Mouse (Mus musculus) midbrain, embryonic 16.5 days (tissue): ENCODE measurements at regions not wholly inside any gene's neighbourhood (a gene's known extent, or its start where the extent isn't known, plus 50 kb on each side); places are given as distances from the start of the nearest gene placed in this dataset.

Experiments
- ATAC-seq: fragments of 200-750 bp; cut with Nextera tagmentation; 2 replicates; pipeline ENCODE4 v1.8.0; 2017; ENCODE audit warnings: moderate TSS enrichment
- H3K27ac ChIP-seq: fragments of 300-500 bp; sonication (generic); 2 replicates; pipeline ENCODE4 v1.5.1; 2014; ENCODE audit warnings: mild to moderate bottlenecking, low read length, mixed read lengths
- H3K27me3 ChIP-seq: fragments of 300-500 bp; sonication (generic); 2 replicates; pipeline ENCODE4 v1.6.1; 2014; ENCODE audit warnings: low read depth, low read length, mixed read lengths; ENCODE audit not compliant: control insufficient read depth, insufficient read depth
- H3K36me3 ChIP-seq: fragments of 300-500 bp; sonication (generic); 2 replicates; pipeline ENCODE4 v1.6.1; 2014; ENCODE audit warnings: mild to moderate bottlenecking, low read length, moderate library complexity, mixed read lengths; ENCODE audit not compliant: control insufficient read depth, insufficient read depth
- H3K4me1 ChIP-seq: fragments of 300-500 bp; sonication (generic); 2 replicates; pipeline ENCODE4 v1.6.1; 2014; ENCODE audit warnings: mild to moderate bottlenecking, low read length, mixed read lengths; ENCODE audit not compliant: control insufficient read depth, insufficient read depth
- H3K4me2 ChIP-seq: fragments of 300-500 bp; sonication (generic); 2 replicates; pipeline ENCODE4 v1.6.1; 2014; ENCODE audit warnings: mild to moderate bottlenecking, low read length, mixed read lengths
- H3K4me3 ChIP-seq: fragments of 300-500 bp; sonication (generic); 2 replicates; pipeline ENCODE4 v1.5.1; 2014; ENCODE audit warnings: low read depth, mild to moderate bottlenecking, low read length, moderate library complexity, mixed read lengths
- H3K9ac ChIP-seq: fragments of 300-500 bp; sonication (generic); 2 replicates; pipeline ENCODE4 v1.6.1; 2014; ENCODE audit warnings: low read depth, low read length, mixed read lengths
- H3K9me3 ChIP-seq: fragments of 300-500 bp; sonication (generic); replicated peaks from 2 replicates; pipeline ENCODE4 v1.6.1; 2014; ENCODE audit warnings: mild to moderate bottlenecking, low read length, mixed read lengths; ENCODE audit not compliant: control insufficient read depth, poor library complexity, severe bottlenecking
- WGBS: fragments of 180-500 bp; shearing (Covaris S2); extraction: QIAGEN DNeasy Blood & Tissue Kit; methylation state at CpG from one replicate; pipeline ENCODE4 v1.1.7; 2014; 5-methylcytosine and 5-hydroxymethylcytosine counted together

GRCm38 (mm10) chr10:104455549-104456351 is 261.9 kb downstream of the Gm4340 start:
- 40% methylated on average over 14 of the region's 14 CpGs for WGBS
- Histone ChIP-seq H3K36me3 (no peaks in the 10 kb centered on the region), H3K9ac (peak overlapping the region; percentile 43; the same call in 1 of the 2 replicates), H3K9me3 (no peaks in the 10 kb centered on the region), H3K27ac (0 out of 2 replicates have a peak overlapping the region, but pooled peaks have one; percentile 9), H3K4me1 (0 out of 2 replicates have a peak, but pooled peaks cover 4% of the 10 kb centered on the region), H3K4me2 (peak overlapping the region; percentile 49), H3K4me3 (peak overlapping the region; percentile 29), H3K27me3 (no peaks in the 10 kb centered on the region)
- peak; percentile 64 for ATAC-seq

DNA sequence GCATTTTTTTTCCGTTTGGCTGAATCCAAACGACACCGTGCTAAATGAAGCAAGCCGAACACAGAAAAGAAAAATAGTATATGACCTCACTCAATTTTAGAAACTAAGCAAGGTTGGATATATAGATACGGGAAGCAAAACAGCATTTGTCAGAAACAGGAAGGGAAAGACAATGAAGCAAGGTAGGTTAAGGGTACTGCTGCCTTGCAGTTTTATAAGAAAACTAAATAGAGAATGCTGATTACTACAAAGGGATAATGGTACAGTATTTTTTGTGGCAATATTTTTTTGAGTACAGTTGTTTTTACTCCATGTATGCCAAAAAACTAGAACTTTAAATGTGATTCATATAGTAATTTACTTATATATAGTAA is 262.5 kb downstream of the Gm4340 start:
- Histone ChIP-seq H3K9me3 (no peaks in the 10 kb centered on the region), H3K9ac (peak overlapping the region; percentile 43; the same call in 1 of the 2 replicates), H3K36me3 (no peaks in the 10 kb centered on the region), H3K27ac (no peak overlapping the region), H3K27me3 (no peaks in the 10 kb centered on the region), H3K4me3 (peak overlapping the region; percentile 29), H3K4me2 (peak overlapping the region; percentile 49), H3K4me1 (0 out of 2 replicates have a peak, but pooled peaks cover 4% of the 10 kb centered on the region)
- ATAC-seq: 0 out of 2 replicates have a peak, but pooled peaks have one; percentile 14
- 29% methylated on average over 5 of the region's 5 CpGs for WGBS

DNA sequence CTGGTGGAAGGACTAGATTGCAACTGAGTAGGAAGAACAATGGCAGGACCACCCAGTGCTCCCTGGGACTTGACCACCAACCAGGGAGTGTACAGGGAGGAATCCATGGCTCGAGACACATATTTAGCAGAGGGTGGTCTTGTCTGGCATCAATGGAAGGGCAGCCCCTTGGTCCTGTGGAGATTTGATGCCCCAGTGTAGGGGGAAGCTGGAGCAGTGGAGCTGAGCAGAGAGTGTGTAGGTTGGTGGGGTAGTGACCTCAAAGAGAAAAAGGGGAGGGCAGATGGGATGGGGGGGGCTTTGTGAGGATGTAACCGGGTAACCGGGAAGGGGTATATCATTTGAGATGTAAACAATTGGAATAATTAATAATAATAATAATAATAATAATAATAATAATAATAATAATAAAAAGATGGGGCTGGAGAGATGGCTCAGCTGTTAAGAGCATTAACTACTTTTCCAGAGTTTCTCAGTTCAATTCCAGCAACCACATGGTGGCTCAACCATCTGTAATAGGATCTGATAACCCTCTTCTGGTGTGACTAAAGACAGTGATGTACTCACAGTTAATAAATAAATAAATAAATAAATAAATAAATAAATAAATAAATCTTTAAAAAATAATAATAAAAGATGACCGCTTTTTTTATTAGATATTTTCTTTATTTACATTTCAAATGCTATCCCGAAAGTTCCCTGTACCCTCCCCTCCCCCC is 292.5 kb downstream of the Gm4340 start:
- no peaks in the 10 kb centered on the region for H3K27me3 ChIP-seq
- H3K9ac ChIP-seq: no peak overlapping the region
- no peak overlapping the region for H3K27ac ChIP-seq
- H3K4me3 ChIP-seq: no peak overlapping the region
- no peaks in the 10 kb centered on the region for H3K4me1 ChIP-seq
- no peaks in the 10 kb centered on the region for H3K9me3 ChIP-seq
- 94% methylated on average over 5 of the region's 5 CpGs for WGBS
- no peaks in the 10 kb centered on the region for H3K36me3 ChIP-seq
- no peak for ATAC-seq
- no peak overlapping the region for H3K4me2 ChIP-seq

GRCm38 (mm10) chr10:104489301-104489700 is 295.5 kb downstream of the Gm4340 start:
- Histone ChIP-seq H3K27me3 (no peaks in the 10 kb centered on the region), H3K4me1 (no peaks in the 10 kb centered on the region), H3K4me3 (no peak overlapping the region), H3K36me3 (no peaks in the 10 kb centered on the region), H3K27ac (no peak overlapping the region), H3K9me3 (no peaks in the 10 kb centered on the region), H3K9ac (no peak overlapping the region), H3K4me2 (no peak overlapping the region)
- 88% methylated on average over 4 of the region's 4 CpGs for whole genome bisulfite sequencing
- ATAC-seq: no peak

- H3K9me3 ChIP-seq: no peaks in the 10 kb centered on the region
- WGBS: 73% methylated on average over 2 of the region's 2 CpGs
- no peaks in the 10 kb centered on the region for H3K27me3 ChIP-seq
- H3K4me1 ChIP-seq: no peaks in the 10 kb centered on the region
- no peaks in the 10 kb centered on the region for H3K36me3 ChIP-seq
- H3K4me3 ChIP-seq: no peak overlapping the region
- no peak for ATAC-seq
- no peak overlapping the region for H3K27ac ChIP-seq
- no peak overlapping the region for H3K9ac ChIP-seq
- H3K4me2 ChIP-seq: no peak overlapping the region
These were observed 297.2 kb downstream of the Gm4340 start for GRCm38 (mm10) chr10:104490943-104491631.
